Mouse (Mus musculus): ENCODE results near the gene Klf15.

Gene Klf15

GRCm38 (mm10) chr6:90463890-90464421 lies 1.6 kb downstream of the Klf15 start:
- DNase-seq (ENCODE audit: low spot score in 2 of 2), result no peak

- no peak for DNase-seq (ENCODE audit: low spot score in 2 of 2)
Observed at GRCm38 (mm10) chr6:90465028-90465640, 2.8 kb downstream of the Klf15 start.

- no peak for DNase-seq (ENCODE audit: low spot score in 2 of 2)
Observed at GRCm38 (mm10) chr6:90466079-90466478, 3.7 kb downstream of the Klf15 start.

- no peak for DNase-seq (ENCODE audit: low spot score in 2 of 2)
Observed at GRCm38 (mm10) chr6:90466847-90467410, 4.6 kb downstream of the Klf15 start.

GRCm38 (mm10) chr6:90468216-90468615 lies 5.8 kb downstream of the Klf15 start:
- DNase-seq (ENCODE audit: low spot score in 2 of 2), result no peak

- no peak for DNase-seq (ENCODE audit: low spot score in 2 of 2)
Observed at GRCm38 (mm10) chr6:90469041-90469440, 6.7 kb downstream of the Klf15 start.

- DNase-seq (ENCODE audit: low spot score in 2 of 2), result no peak
Observed at GRCm38 (mm10) chr6:90470255-90470654, 7.9 kb downstream of the Klf15 start.

GRCm38 (mm10) chr6:90470947-90471541 lies 8.7 kb downstream of the Klf15 start:
- DNase-seq (ENCODE audit: low spot score in 2 of 2), result no peak

- no peak for DNase-seq (ENCODE audit: low spot score in 2 of 2)
Observed at GRCm38 (mm10) chr6:90472079-90472478, 9.7 kb downstream of the Klf15 start.

GRCm38 (mm10) chr6:90472697-90473096 lies 10.3 kb downstream of the Klf15 start:
- DNase-seq (ENCODE audit: low spot score in 2 of 2), result no peak

- DNase-seq (ENCODE audit: low spot score in 2 of 2), result no peak
Observed at GRCm38 (mm10) chr6:90473630-90474360, 11.4 kb downstream of the Klf15 start.

- DNase-seq (ENCODE audit: low spot score in 2 of 2), result no peak
Observed at GRCm38 (mm10) chr6:90474361-90474750, 12.0 kb downstream of the Klf15 start.

GRCm38 (mm10) chr6:90475176-90475853 lies 12.9 kb downstream of the Klf15 start:
- no peak for DNase-seq (ENCODE audit: low spot score in 2 of 2)

- no peak for DNase-seq (ENCODE audit: low spot score in 2 of 2)
Observed at GRCm38 (mm10) chr6:90475854-90476212, 13.5 kb downstream of the Klf15 start.

- DNase-seq (ENCODE audit: low spot score in 2 of 2), result no peak
Observed at GRCm38 (mm10) chr6:90476941-90477518, 14.7 kb downstream of the Klf15 start.

GRCm38 (mm10) chr6:90484249-90484648 lies 21.9 kb downstream of the Klf15 start:
- no peak for DNase-seq (ENCODE audit: low spot score in 2 of 2)

GRCm38 (mm10) chr6:90484876-90485275 lies 22.5 kb downstream of the Klf15 start:
- DNase-seq (ENCODE audit: low spot score in 2 of 2), result no peak

GRCm38 (mm10) chr6:90486176-90486921 lies 24.0 kb downstream of the Klf15 start, which contains the start of gene Aldh1l1:
Gene Aldh1l1 (plus strand): TSS chr6:90486427.
- no peak for DNase-seq (ENCODE audit: low spot score in 2 of 2)

GRCm38 (mm10) chr6:90487531-90487930 lies 25.2 kb downstream of the Klf15 start:
- DNase-seq (ENCODE audit: low spot score in 2 of 2), result no peak

GRCm38 (mm10) chr6:90489532-90489931 lies 27.2 kb downstream of the Klf15 start:
- DNase-seq (ENCODE audit: low spot score in 2 of 2), result no peak

GRCm38 (mm10) chr6:90490976-90491375 lies 28.6 kb downstream of the Klf15 start:
- no peak for DNase-seq (ENCODE audit: low spot score in 2 of 2)

Measured in spleen, postnatal 36 days (tissue).